Mouse (Mus musculus) small intestine, adult 2 months (tissue): ENCODE measurements around the gene Ptcra.

Experiments
- CTCF ChIP-seq: fragments of 200-500 bp; IDR thresholded peaks from 2 replicates; pipeline ENCODE4 v1.5.1; 2012; ENCODE audit warnings: low read depth, mild to moderate bottlenecking, control low read depth, inconsistent platforms, low read length, moderate library complexity, mixed read lengths; ENCODE audit not compliant: insufficient replicate concordance, insufficient read length; ENCODE audit errors: extremely low read depth
- POLR2A ChIP-seq: fragments of 200-500 bp; IDR thresholded peaks from 2 replicates; pipeline ENCODE4 v1.6.1; 2012; ENCODE audit warnings: low read depth, mild to moderate bottlenecking, control low read depth, inconsistent platforms, low read length, moderate library complexity

GRCm38 (mm10) chr17:46742986-46743385 is 20.5 kb downstream of the Ptcra start:
- TF ChIP-seq POLR2A (no peak), CTCF (no peak)
